Mouse (Mus musculus): ENCODE results near the gene Mbnl1.

DNA sequence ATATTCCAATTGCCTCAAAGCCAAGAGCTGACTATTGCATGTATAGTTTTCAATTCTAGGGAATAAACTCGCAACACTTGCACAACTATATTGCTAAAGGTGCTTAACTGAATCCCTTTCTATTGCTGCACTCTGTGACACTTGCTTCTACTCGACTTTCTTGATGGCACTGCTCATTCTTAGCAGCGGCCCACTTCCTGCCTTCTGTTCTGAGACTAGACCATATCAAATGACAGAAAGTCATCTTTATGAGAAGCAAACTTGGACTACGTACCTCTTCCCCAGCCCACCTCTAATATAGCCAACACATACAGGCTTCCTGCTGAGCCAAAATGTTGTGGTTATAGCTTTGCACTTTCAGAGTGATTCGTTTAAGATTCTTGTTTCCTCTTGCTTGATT, 23.6 kb downstream of the Mbnl1 start:
- no peak for TF ChIP-seq CTCF (IDR thresholded peaks at IDR 0.05; ENCODE audit: borderline replicate concordance, insufficient read depth, low read length)
- no peak for TF ChIP-seq POLR2A (IDR thresholded peaks at IDR 0.05; ENCODE audit: low read depth, low read length)

All from embryonic fibroblast, embryonic 13.5 days (primary cell).